ENCODE assay signal across 8 mouse cellular contexts in genomic region chr9:30936674-30937438, GRCm38 (mm10). TPM values are rescaled to one million over a fixed set of nuclear protein-coding genes. Genes with fewer than 3 reads are reported as not detected.
DNase-seq lines count a peak whose midpoint lies in the region; ATAC-seq and TF ChIP-seq lines count a peak whose summit lies in the region.

No protein-coding gene starts in this region.

- H3K36me3 ChIP-seq in C2C12 (ENCODE audit: control insufficient read depth, insufficient read depth), result no peaks in the 10 kb centered on the region
- H3K36me3 ChIP-seq in kidney, embryonic 15.5 days, result no peaks in the 10 kb centered on the region
- no peaks in the 10 kb centered on the region for H3K36me3 ChIP-seq in stomach, embryonic 16.5 days (ENCODE audit: control insufficient read depth, insufficient read depth, low read length)

- no peak overlapping the region for H3K4me3 ChIP-seq in C2C12 (ENCODE audit: insufficient read depth, poor library complexity, severe bottlenecking)
- no peak overlapping the region for H3K4me3 ChIP-seq in kidney, embryonic 15.5 days (replicated peaks)
- no peak overlapping the region for H3K4me3 ChIP-seq in stomach, embryonic 16.5 days (replicated peaks; ENCODE audit: low read length)

- H3K9me3 ChIP-seq in kidney, embryonic 15.5 days (replicated peaks), result no peaks in the 10 kb centered on the region
- H3K9me3 ChIP-seq in stomach, embryonic 16.5 days (replicated peaks; ENCODE audit: control insufficient read depth, low read length), result no peaks in the 10 kb centered on the region

- H3K9ac ChIP-seq in kidney, embryonic 15.5 days, result no peak overlapping the region
- no peak overlapping the region for H3K9ac ChIP-seq in stomach, embryonic 16.5 days (ENCODE audit: low read length)

- 37% methylated on average over 9 of the region's 9 CpGs for WGBS in kidney, embryonic 15.5 days
- 30% methylated on average over 9 of the region's 9 CpGs for WGBS in stomach, embryonic 16.5 days

- no peak overlapping the region for H3K27ac ChIP-seq in kidney, embryonic 15.5 days
- no peak overlapping the region for H3K27ac ChIP-seq in stomach, embryonic 16.5 days (ENCODE audit: low read length)

- peak overlapping the region; percentile 38; the same call in 1 of the 2 replicates for H3K4me2 ChIP-seq in kidney, embryonic 15.5 days
- H3K4me2 ChIP-seq in stomach, embryonic 16.5 days (ENCODE audit: low read depth, low read length), result peak overlapping the region; percentile 29

- no peak overlapping the region for H3ac ChIP-seq in C2C12 (ENCODE audit: control insufficient read depth, insufficient read length, low read depth)

- peak; percentile 62 for ATAC-seq in kidney, embryonic 15.5 days (replicated peaks; ENCODE audit: low FRiP score)
- peak; percentile 65 for ATAC-seq in megakaryocyte progenitor cell, adult 5-6 weeks (replicated peaks; ENCODE audit: poor library complexity)
- peak; percentile 66; the same call in 1 of the 2 replicates for ATAC-seq in stomach, embryonic 16.5 days (ENCODE audit: insufficient read depth, low FRiP score)

- no peaks in the 10 kb centered on the region for H3K79me2 ChIP-seq in C2C12 (ENCODE audit: control insufficient read depth, insufficient read depth)

- peaks cover 27% of the 10 kb centered on the region for H3K27me3 ChIP-seq in C2C12 (ENCODE audit: control insufficient read depth, insufficient read depth, insufficient read length)
- peaks cover 28% of the 10 kb centered on the region for H3K27me3 ChIP-seq in kidney, embryonic 15.5 days
- H3K27me3 ChIP-seq in stomach, embryonic 16.5 days (ENCODE audit: control insufficient read depth, insufficient read depth, low read length), result peaks cover 17% of the 10 kb centered on the region

- no peaks in the 10 kb centered on the region for H3K79me3 ChIP-seq in C2C12 (ENCODE audit: low read depth)

- H3K4me1 ChIP-seq in kidney, embryonic 15.5 days, result peaks cover 6% of the 10 kb centered on the region; the same call in 1 of the 2 replicates
- no peaks in the 10 kb centered on the region for H3K4me1 ChIP-seq in stomach, embryonic 16.5 days (ENCODE audit: control insufficient read depth, insufficient read depth, low read length)

- DNase-seq in adrenal gland, adult (ENCODE audit: inconsistent age in 2 of 2, low spot score in 1 of 2), result peak; percentile 49 to 82
- no peak for DNase-seq in adrenal gland, postnatal 4 days (ENCODE audit: low spot score in 2 of 2)
- peak; percentile 15 for DNase-seq in c-Kit-positive CD71-positive TER-119-positive erythroid progenitor cells, embryonic 14.5 days (ENCODE audit: low spot score)
- peak; percentile 52 to 59 for DNase-seq in gastrocnemius, postnatal 4 days (ENCODE audit: low spot score in 2 of 2)

- TF ChIP-seq CTCF in C2C12 (IDR thresholded peaks at IDR 0.05; ENCODE audit: control insufficient read depth, insufficient read depth, insufficient read length), result peak; percentile 25

TF ChIP-seq in C2C12, 6 proteins besides CTCF, POLR2A, EP300 and RAD21:
- TF ChIP-seq USF1 (IDR thresholded peaks at IDR 0.05; ENCODE audit: low read depth), result peak; percentile 81
- TF ChIP-seq CEBPB (IDR thresholded peaks at IDR 0.05; ENCODE audit: low read depth), result no peak
- peak; percentile 53 for TF ChIP-seq MAX (IDR thresholded peaks at IDR 0.05)
TF ChIP-seq in C2C12: peak in this region for 2.

RNA-seq across cellular contexts. Expression of gene Adamts8, which starts 5.5 kb away (rescaled TPM):
- 1 to 10 TPM in 1 of 2 experiments, under 1 TPM in 1; 0.95 to 1.7 TPM for total RNA-seq in adrenal gland, postnatal 4 days (2021)
- not detected for polyA plus RNA-seq in C2C12 (2012; fragmentation: generic; extraction: Trizol)
- 10 to 100 TPM; 14.8 to 16.2 TPM for total RNA-seq in gastrocnemius, postnatal 4 days (2021)
- polyA plus RNA-seq in kidney, embryonic 15.5 days (2015; fragmentation: Nextera tagmentation; extraction: Ambion mirVana), result 0.58 and 1.8 TPM in 2 replicates
- not detected in 2 replicates for total RNA-seq in megakaryocyte progenitor cell, adult 5-6 weeks (2015)
- not detected in 2 replicates for total RNA-seq in megakaryocyte progenitor cell, adult 5-6 weeks (2017)
- polyA plus RNA-seq in stomach, embryonic 16.5 days (2015; fragmentation: Nextera tagmentation; extraction: Ambion mirVana), result 6.3 and 6.5 TPM in 2 replicates

RNA-seq across cellular contexts. Expression of gene Adamts15, which starts 14.6 kb away (rescaled TPM):
- total RNA-seq in adrenal gland, postnatal 4 days (2021), result 1 to 10 TPM; 8.0 to 8.2 TPM
- not detected for polyA plus RNA-seq in C2C12 (2012; fragmentation: generic; extraction: Trizol)
- total RNA-seq in gastrocnemius, postnatal 4 days (2021), result 10 to 100 TPM; 12.6 to 15.4 TPM
- 6.8 and 8.0 TPM in 2 replicates for polyA plus RNA-seq in kidney, embryonic 15.5 days (2015; fragmentation: Nextera tagmentation; extraction: Ambion mirVana)
- total RNA-seq in megakaryocyte progenitor cell, adult 5-6 weeks (2015), result not detected in 2 replicates
- total RNA-seq in megakaryocyte progenitor cell, adult 5-6 weeks (2017), result 0.08 TPM in 1 of 2 replicates, not detected in the other
- polyA plus RNA-seq in stomach, embryonic 16.5 days (2015; fragmentation: Nextera tagmentation; extraction: Ambion mirVana), result 9.1 and 10.2 TPM in 2 replicates

Comparison
In these comparisons a context has a peak if more than half of its experiments do, and no peak if none do; other contexts are left out.
1. DNase-seq: peak in adrenal gland, adult (2 of 2), c-Kit-positive CD71-positive TER-119-positive erythroid progenitor cells, embryonic 14.5 days (single experiment) and gastrocnemius, postnatal 4 days (2 of 2); none in adrenal gland, postnatal 4 days (0 of 2).
2. RNA of gene Adamts8, which starts 5.5 kb away (total RNA-seq): 14.8 to 16.2 TPM in gastrocnemius, postnatal 4 days; 0.95 to 1.7 TPM in adrenal gland, postnatal 4 days and not detected in megakaryocyte progenitor cell, adult 5-6 weeks; every median in the first group is over 4 times any median in the second.
3. RNA of gene Adamts15, which starts 14.6 kb away (total RNA-seq): 12.6 to 15.4 TPM in gastrocnemius, postnatal 4 days and 8.0 to 8.2 TPM in adrenal gland, postnatal 4 days; 0.08 TPM in megakaryocyte progenitor cell, adult 5-6 weeks; every median in the first group is over 4 times any median in the second.
4. Peak in every context shown above with its lines, with median percentiles within 50 percentile points of each other: ATAC-seq.